Mouse (Mus musculus) ovary, postnatal 10 days (tissue): ENCODE data around the gene Atg10.

Experiments
- DNase-seq: peaks from one replicate; pipeline ENCODE4 v3.0.0; 2022; ENCODE audit warnings: low spot score

Atg10 gene

DNA sequence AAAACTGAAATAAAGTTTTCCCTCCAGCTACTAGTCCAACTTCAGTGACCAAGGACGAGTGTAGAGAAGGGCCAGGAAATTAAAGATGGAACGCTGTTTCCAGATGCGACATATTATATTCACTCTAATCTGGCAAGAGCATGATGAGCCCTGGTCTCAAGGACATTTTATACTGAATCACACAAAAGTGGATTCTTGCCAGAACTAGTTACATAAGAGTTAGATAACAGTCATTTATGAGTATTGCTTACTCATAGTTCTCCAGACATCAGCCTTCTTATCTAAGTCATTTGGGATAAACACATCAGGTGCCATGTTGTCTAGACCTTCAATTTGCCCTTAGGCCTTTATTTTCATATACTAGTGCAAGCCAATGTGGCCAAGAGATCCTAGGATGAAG, 108.9 kb downstream of the Atg10 start:
- no peak for DNase-seq

DNA sequence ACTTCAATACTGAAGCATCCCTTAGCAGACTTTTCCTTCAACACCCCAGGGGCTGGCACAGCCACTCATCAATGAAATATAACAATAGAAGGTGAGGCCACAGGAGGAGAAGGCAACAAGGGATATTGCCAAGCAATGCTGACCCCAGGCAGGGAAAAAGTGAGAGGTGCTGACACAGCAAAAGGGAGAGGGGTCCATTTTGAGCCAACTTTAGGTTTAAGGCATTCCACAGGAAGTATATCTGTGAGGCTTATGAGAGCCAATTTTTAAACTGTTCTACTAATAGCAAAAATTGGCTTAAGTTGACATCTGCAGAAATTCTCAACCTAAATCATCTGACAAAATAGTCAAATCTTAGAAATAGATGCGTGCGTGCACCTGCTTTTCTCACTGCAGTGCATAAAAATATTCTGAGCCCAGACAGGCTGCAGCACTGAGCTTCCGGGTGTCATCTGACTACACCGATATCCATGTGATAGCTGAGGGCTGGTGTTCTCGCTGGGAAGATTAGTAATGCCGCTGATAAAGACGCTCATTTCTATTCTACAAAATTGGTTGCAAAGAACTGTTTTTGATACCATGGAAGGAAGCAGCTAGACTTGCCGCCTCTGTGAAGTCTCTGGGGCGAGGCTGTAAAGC, 116.3 kb downstream of the Atg10 start:
- no peak for DNase-seq

DNA sequence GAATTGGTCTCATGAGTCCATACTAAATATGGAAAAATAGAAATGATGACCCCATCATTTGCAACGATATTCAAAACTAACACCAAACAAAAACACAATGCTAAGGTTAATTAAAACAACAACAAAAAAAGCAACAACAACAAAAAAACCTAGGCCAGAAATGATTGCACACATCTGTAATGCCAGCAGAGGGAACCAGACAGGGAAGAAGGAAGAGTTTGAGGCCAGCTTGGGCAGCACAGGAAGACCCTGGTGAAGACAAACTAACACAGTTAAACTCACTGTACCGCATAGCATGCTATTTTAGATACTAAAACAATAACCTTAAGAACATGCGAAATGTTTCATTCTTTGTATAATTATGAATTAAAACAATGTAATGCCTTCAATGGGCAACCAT, 121.5 kb downstream of the Atg10 start:
- no peak for DNase-seq

DNA sequence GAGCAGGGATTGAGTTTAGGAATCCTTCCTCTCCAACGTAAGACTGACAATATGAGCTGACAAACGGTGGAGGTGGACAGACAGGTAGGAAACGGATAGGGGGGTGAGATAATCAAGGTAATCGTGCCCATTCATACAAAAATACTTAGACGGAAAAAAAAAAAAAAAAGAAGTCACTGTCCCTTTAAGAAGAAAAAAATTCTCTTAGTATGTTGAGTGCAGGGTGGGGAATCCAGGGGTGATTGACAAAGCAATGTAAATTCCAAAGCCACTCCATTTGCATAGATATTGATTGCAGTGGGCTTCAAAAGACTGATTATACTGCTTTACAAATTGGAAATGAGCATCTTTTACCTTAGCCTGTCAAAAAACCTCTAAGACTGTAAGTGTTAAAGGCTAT, 123.4 kb downstream of the Atg10 start:
- no peak for DNase-seq

DNA sequence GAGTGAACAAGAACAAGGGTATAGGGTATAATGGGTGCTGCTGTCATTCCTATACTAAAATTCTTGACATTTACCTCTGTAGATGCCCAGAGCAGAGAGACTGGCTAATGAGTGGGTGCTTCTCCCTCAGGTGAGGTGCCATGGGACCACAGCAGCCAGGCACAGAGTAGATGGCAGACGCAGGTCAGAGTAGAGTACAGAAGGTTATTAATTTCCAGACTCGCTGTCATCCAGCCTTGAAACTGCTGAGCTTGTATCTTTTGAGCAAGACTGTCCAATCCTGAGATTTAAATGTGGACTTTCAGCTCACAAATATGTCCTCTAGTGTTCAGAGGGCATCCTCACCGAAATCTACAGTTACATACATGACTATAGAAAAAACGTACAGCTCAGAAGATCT, 128.9 kb downstream of the Atg10 start:
- no peak for DNase-seq

DNA sequence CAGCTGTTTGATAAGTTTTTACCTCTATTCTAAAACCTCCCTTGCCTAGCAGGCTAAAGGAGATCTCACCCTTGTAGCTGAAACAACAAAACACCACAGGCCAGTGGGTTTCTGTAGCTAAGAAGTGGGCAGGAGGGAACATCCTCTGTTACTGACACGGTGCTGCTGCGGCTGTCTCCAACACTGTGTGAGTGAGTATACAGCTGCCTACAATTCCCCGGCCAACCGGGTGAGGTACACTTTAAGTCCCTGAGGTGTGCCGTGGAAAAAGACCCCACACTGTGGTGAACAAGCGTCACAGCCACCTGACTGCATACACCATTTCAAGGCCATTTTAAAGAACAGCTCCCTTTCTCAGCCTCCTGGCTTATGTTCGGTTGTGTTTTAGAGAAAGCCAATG, 129.6 kb downstream of the Atg10 start:
- DNase-seq = no peak

DNA sequence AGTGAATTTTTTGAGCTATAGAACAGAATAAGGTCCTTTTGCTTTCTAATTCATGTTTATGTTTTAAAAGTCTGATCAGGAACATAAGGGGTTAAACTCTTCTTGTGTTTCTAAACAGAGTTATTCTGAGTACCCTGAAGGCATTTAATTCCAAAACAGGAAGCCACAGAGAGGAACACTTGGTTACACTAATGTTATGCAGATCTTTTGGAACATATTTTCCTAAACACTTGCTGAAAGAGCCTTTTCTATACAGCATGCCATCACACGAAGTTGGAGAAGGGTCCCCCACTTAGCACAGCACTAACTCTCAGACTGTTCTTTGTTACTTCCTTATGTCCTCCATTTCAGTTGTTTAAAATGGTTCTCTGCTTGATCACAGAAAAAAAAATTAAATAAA, 130.2 kb downstream of the Atg10 start:
- no peak for DNase-seq

DNA sequence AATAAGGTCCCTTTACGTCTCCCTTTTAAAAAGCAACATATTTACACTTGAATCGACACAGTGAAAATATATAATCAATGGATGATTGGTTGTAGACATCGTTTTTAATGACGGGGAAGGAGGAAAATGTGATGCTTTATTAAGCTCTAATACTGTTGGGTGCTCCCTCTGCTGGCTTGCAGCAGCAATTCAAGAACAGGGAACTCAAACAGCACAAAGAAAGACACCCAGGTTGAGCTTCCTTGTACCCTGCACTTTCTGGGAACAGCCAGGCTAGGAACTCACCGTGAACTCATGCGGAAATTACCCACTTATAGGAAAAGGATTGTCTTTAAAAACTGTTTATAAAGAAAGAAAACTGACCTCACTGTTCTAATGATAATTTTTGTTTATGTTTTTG, 130.6 kb downstream of the Atg10 start:
- DNase-seq = no peak

DNA sequence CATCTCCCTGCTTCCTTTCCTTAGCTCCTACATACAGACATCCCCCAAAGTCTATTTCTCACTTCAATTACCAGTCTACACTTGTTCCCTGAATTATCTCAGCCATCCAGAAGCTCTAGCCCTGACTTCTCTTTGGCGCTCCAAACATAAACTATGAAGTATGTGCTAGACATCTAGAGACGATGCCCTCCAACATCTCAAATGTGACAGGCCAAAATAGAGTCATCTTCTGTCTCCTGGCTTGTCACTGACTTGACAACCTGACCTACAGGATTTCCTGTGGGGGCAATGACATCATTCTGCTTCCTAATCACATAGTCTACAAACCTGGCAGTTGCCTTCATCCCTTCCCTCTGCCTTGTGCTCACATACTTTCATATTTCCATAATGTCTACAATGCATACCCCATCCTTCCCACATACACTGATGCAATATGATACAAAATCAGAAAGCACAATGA, 132.0 kb downstream of the Atg10 start:
- DNase-seq = no peak

DNA sequence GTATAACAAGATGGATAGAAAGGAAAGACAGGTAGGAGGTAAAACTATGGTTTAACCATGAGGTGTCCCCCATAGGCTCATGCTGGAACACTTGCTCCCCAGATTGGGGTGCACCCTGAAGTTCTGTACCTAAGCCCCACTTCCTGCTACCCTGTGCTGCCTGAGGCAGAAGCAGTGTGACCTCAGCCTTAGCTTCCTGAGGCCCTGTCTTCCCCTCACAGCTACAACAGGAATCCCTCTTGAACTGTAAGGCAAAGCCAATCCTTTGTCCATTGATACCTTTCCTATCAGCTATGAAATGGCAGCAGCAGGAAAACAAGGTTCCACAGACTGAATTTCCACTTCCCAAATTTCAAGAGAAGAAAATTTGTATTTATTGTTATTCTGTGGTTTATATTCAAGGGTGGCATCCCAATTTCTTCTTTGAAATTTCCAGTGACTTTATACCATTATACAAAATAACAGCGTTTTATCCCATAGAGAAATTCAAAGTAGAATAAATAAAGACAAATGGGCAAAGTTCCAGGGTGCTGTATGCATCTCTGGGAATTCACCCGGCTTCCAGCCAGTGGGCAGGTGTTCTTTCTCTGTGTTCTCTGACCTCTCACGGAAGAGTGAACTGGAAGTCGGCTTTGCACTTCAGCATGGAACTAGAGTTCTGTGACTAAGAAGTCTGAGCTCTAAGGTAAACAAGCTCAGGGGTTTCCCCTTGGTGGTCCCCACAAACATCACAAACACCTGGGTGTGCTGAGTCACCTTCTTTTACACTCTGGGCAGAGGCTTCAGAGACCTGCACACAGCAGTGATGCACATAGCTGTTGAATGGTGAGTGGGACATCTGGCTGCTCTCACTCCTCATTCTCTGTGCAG, 132.7 kb downstream of the Atg10 start:
- DNase-seq = no peak

DNA sequence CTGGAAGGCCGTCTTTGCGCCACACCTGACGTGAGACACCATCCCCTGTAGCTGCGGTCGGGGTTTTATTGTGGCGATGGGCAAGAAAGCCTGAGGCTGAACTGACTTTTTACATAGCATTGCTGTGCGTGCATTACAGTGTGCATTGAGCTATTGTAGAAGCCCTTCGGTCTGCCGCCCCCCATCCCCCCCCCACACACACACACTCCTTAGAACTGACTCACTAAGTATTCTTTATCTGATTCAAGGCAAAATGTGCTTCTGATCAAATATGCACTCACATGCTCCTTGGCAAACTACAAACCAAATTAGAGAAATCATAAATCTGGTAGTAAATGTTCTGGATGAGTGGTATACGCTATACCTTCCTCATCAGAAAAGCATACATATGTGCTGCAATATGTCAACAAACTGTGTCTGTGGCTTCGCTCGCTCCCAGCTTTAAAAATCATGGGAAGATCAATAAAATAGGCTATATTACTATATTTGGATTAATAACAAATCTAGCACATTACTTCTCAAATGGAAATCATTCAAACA, 137.3 kb downstream of the Atg10 start:
- no peak for DNase-seq

DNA sequence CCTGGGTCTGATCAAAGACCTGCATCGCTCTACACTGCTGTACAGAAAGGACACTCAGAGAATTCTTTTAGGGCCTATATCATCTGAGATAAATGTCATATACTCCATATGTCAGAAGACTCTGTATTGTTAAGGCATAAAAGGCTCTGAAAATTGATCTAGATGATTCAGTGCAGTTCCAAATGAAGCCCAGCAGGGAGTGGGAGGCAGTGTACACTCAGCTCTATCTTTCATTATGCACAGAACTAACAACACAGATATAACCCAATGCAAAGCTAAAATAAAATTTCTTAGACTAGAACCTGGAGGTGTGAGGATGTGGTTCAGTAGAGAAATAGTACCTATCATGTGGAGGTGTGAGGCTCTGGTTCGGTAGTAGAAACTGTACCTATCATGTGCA, 151.4 kb downstream of the Atg10 start:
- no peak for DNase-seq

DNA sequence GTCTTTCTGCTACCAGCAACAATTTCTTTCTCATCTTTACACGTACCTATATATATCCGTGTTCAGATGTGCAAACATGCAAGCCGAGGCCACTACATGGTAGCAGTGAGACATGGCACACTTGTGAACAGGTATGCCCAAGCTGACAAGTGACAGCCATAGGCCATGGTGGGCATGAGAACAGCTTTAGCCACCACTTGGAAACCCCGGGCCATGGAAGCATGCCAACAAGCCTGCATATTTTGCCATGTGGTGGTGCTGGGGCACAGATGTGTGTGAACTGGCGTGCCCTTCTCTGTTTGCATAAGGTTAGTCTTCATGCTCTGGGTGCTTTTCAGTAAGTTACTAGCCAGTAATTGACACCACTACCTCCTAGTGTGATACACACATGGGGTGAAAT, 162.9 kb downstream of the Atg10 start:
- no peak for DNase-seq

DNA sequence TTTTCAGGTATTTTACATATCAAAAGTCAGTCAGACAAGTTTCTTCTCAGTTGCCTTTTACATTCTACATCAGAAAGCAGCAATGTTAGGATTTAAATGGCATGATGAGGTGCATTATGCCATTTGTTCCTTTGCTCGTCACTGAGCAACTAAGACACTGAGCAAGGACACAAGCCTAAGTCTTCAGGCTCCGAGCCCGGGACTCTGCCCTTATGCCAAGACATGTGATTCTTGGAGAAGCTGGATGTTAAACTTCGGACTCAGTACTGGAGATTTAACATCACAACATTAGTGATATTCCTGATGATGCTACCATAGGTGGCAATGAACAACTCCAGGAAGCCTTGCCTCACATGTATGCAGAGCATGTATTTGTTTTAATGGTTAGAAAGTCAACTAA, 175.6 kb downstream of the Atg10 start:
- no peak for DNase-seq

DNA sequence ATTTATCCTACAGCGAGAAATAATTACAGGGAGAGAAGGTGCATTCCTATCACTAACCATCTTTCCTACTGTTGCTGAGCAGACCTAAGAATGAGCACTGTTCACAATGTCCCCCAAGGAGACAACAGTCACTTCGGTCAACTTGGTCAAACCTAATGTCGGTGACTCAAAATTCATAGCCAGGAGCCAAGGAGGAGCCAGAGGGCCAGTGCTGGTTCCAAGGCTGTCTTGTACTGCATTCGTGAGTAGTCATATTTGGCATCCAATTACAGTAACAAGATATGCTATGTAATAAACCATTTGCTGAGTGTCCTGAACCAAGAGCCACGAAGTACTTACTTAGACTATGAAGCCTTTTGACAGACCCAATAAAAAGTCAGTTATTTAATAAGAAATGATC, 176.9 kb downstream of the Atg10 start:
- no peak for DNase-seq

DNA sequence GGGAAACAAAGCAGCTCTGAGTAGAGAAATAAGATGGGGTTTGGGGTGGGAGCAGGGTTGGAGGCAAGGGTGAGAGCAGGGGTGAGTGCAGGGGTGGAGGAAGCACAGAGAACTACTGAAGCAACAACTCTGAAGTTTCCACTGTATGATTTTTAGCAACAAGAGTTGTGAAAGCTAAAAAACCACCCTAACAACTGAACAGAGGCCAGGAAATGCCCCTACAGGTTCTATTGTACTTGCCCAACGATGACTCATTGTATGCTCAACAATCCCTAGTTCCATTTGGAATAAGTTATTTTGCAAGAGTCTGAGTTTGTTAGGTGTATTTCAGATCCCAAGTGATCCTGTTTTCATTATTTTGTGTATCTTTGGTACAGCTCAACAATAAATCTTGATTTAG, 182.5 kb downstream of the Atg10 start:
- DNase-seq = no peak

DNA sequence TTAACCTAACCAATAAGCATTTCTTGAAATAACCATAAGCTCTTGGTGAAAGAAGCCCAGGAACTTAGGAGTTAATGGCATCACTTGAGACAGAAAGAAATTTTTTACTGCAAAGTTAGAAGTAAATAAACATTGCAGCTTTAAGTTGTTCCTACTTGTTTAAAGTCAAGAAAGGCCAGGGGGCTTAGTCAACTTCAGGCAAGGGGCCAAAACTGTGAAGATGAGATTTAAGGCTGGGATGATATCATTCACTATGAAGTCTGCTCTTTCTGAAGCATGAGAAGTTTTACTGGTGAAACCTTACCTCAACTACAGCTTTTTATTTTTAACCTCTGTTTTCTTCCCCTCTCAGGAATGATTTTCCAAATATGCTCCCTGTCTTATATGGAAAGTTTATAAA, 183.3 kb downstream of the Atg10 start:
- no peak for DNase-seq

DNA sequence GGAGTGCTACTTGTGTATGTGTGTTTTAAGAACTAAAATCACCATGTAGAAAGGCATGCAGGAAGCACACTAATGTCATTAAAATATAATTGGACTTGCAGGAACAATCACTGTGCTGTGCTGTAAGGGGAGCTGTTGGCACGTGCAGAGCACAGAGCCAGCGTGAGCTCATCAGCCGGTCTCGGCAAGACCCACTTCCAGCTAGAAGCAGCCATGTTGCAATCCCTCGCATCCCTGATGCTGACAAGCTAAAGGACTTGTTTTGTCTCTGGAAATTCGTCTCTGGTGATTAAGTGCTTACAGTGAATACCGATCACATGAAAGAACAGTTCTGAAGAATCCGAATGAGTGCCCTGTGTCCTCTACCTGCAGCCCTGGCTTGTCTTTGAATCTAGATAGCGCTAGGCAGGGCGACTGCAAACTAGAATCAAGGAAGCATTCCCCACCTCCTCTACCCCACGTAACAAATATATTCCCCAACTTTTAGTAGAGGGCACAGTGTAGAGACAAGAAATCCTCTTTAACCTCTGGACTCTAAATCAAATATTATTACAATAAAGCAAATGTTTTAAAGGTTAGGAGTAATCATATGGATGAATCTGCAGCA, 184.5 kb downstream of the Atg10 start:
- no peak for DNase-seq

DNA sequence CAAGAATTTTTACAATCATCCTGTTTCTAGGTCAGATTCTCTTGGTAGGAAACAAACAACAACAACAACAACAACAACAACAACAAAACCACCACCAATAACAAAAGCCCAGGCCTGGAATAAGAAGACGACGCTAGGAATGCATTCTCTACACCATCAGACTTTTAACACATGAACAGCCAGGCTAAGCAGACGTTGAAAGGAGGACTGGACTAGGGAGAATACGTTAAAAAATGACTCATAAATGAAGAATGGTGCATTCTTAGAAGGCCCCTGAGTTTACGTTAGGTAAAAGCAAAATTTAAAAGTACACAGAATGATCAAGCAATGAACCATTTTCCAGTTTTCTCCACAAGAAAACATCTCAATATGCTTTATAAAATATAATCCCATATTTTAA, 185.1 kb downstream of the Atg10 start:
- DNase-seq = no peak

DNA sequence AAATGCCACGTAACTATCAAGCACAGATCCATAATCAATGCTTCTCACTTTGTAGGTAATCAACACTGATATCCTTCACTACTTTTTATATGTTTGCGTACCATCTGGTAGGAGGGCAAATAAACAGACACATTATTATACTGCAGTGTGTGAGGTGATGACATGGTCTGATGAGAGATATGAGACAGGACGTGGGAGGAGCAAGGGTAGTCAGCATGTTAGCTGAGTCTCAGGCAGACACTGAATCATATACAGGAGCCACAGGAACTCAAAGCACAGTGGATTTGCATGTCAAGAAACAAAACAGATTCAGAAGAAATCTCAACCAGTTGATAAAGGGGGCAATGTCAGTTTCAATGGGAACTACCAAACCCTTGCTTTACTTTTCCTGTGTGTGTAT, 185.7 kb downstream of the Atg10 start:
- DNase-seq = no peak

DNA sequence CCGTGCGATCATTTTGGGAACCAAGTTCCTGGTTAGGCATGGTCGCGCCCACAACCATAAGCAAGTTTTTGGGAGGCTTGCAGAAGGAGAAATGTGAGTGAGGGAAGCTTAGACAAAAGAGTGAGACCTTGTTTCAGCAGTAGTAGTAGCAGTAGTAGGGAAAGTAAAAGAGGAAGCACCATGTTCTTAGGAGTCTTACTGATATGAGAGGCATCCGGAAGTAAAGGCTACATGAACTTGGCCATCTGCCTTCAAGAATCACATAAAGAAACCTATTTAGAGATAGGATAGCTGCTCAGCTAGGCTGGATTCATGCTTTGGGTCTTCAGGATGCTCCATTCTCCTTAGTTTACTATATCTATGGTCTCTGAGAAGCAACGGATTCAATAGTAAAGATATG, 186.4 kb downstream of the Atg10 start:
- no peak for DNase-seq

DNA sequence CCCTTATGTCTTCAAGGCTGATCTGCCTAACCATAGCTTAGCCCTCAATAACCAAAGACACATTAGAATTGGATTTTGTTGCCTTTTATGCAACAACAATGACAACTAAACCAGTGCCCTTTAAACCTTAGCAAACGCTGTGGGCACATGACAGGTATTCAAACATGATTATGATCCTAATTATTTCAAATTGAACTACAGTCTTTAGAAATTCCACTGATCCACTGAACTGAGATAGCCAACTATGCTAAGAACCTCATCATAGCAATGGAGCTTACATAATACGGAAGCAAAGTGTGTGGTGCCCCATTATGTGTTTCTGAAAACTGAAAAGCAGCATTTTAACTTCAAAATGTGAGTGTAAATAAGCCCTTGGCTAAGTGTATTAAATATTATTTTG, 191.9 kb downstream of the Atg10 start:
- DNase-seq = no peak

DNA sequence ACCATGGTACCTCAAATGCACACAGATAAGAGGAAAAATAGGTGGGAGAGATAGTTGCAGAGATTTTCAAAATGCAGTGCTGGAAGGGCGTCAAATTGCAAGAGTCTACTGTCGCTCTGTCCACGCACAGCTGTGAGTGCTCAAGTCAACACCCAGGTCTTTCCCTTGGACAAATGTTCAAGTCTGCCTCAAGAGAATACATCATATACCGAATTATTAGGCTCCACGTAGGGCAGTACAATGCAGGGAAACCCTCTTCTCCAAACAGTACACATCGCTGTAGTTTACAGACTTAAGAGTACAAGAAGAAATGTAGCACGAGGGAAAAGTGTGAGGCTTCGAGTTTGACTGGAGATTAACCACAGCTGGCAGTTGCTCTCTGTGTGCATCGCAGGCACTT, 200.3 kb downstream of the Atg10 start:
- DNase-seq = no peak
